Mouse (Mus musculus) MEL (cell line): ENCODE data around the gene G3bp2. TPM values are rescaled to one million over a fixed set of nuclear protein-coding genes. Genes with fewer than 3 reads are reported as not detected.

ENCODE experiments used
- DNase-seq: peaks from one replicate; pipeline ENCODE4 v3.0.0; 2011; ENCODE audit warnings: low read depth, low spot score
- H3K27ac ChIP-seq: 2 replicates; pipeline ENCODE4 v1.5.1; 2012; ENCODE audit warnings: low read depth, mild to moderate bottlenecking, control low read depth, low read length, moderate library complexity; ENCODE audit not compliant: control insufficient read depth
- H3K27me3 ChIP-seq, 2 experiments: fragments of 150-350 bp in 1 of 2; sonication (generic) in 1 of 2; 2 replicates each; pipeline ENCODE4 v1.6.1; 2012; ENCODE audit warnings: low read length in 2 of 2, mild to moderate bottlenecking in 2 of 2, improper control_type of control experiment in 1 of 2, moderate library complexity in 1 of 2; ENCODE audit not compliant: insufficient read depth in 2 of 2, control insufficient read depth in 1 of 2
- H3K36me3 ChIP-seq, 2 experiments: 2 replicates each; pipeline ENCODE4 v1.6.1; 2012 to 2014; ENCODE audit warnings: low read length in 2 of 2, improper control_type of control experiment in 1 of 2, inconsistent platforms in 1 of 2, mild to moderate bottlenecking in 1 of 2; ENCODE audit not compliant: insufficient read depth in 2 of 2, control insufficient read depth in 1 of 2
- H3K4me1 ChIP-seq, 2 experiments: fragments of 150-350 bp in 1 of 2; sonication (generic) in 1 of 2; 2 replicates each; pipeline ENCODE4 v1.6.1; 2012; ENCODE audit warnings: low read length in 2 of 2, improper control_type of control experiment in 1 of 2, mild to moderate bottlenecking in 1 of 2; ENCODE audit not compliant: insufficient read depth in 2 of 2, control insufficient read depth in 1 of 2
- H3K4me3 ChIP-seq, 2 experiments: fragments of 150-350 bp in 1 of 2; sonication (generic) in 1 of 2; 2 replicates each; pipeline ENCODE4 v1.5.1; 2012; ENCODE audit warnings: low read depth in 2 of 2, low read length in 2 of 2, mild to moderate bottlenecking in 2 of 2, moderate library complexity in 2 of 2, control low read depth in 1 of 2, improper control_type of control experiment in 1 of 2; ENCODE audit not compliant: control insufficient read depth in 1 of 2, insufficient read depth in 1 of 2
- H3K79me2 ChIP-seq: 2 replicates; pipeline ENCODE4 v1.6.1; 2012; ENCODE audit warnings: mild to moderate bottlenecking, low read length, moderate library complexity; ENCODE audit not compliant: control insufficient read depth, poor library complexity, insufficient read depth
- H3K9ac ChIP-seq: 2 replicates; pipeline ENCODE4 v1.6.1; 2012; ENCODE audit warnings: low read depth, mild to moderate bottlenecking, control low read depth, low read length, moderate library complexity; ENCODE audit not compliant: control insufficient read depth, poor library complexity, severe bottlenecking
- H3K9me3 ChIP-seq: fragments of 150-350 bp; sonication (generic); replicated peaks from 2 replicates; pipeline ENCODE4 v1.6.1; 2012; ENCODE audit warnings: mild to moderate bottlenecking, low read length, improper control_type of control experiment, moderate library complexity; ENCODE audit not compliant: insufficient read depth
- CHD1 ChIP-seq: IDR thresholded peaks from 2 replicates; pipeline ENCODE4 v1.6.1; 2012; ENCODE audit warnings: low read depth, mild to moderate bottlenecking, inconsistent platforms, low read length, improper control_type of control experiment
- CHD2 ChIP-seq: IDR thresholded peaks from 2 replicates; pipeline ENCODE4 v1.6.1; 2011; ENCODE audit warnings: low read length, improper control_type of control experiment
- CTCF ChIP-seq, 3 experiments: IDR thresholded peaks in 2 of 3; conservative IDR thresholded peaks in 1 of 3; 2 replicates each; pipeline ENCODE4 v1.5.1; 2011 to 2012; ENCODE audit warnings: low read length in 3 of 3, low read depth in 2 of 3, mild to moderate bottlenecking in 2 of 3, improper control_type of control experiment in 1 of 3, inconsistent platforms in 1 of 3, mixed read lengths in 1 of 3, moderate library complexity in 1 of 3; ENCODE audit not compliant: control insufficient read depth in 1 of 3, insufficient read depth in 1 of 3, poor library complexity in 1 of 3, severe bottlenecking in 1 of 3
- ELF1 ChIP-seq: IDR thresholded peaks from 2 replicates; pipeline ENCODE4 v1.6.1; 2014; ENCODE audit warnings: low read depth, mild to moderate bottlenecking, inconsistent platforms, low read length, improper control_type of control experiment, moderate library complexity
- EP300 ChIP-seq, 2 experiments: IDR thresholded peaks; 2 replicates each; pipeline ENCODE4 v1.6.1; 2011; ENCODE audit warnings: improper control_type of control experiment in 2 of 2, low read length in 2 of 2, low read depth in 1 of 2, mild to moderate bottlenecking in 1 of 2
- ETS1 ChIP-seq: IDR thresholded peaks from 2 replicates; pipeline ENCODE4 v1.6.1; 2012; ENCODE audit warnings: low read depth, mild to moderate bottlenecking, inconsistent platforms, low read length, improper control_type of control experiment, moderate library complexity
- GABPA ChIP-seq: IDR thresholded peaks from 2 replicates; pipeline ENCODE4 v1.6.1; 2012; ENCODE audit warnings: low read depth, mild to moderate bottlenecking, inconsistent platforms, low read length, improper control_type of control experiment, moderate library complexity
- GATA1 ChIP-seq: IDR thresholded peaks from 2 replicates; pipeline ENCODE4 v1.6.1; 2011; ENCODE audit warnings: low read depth, low read length, improper control_type of control experiment
- HCFC1 ChIP-seq: IDR thresholded peaks from 2 replicates; pipeline ENCODE4 v1.6.1; 2012; ENCODE audit warnings: low read depth, mild to moderate bottlenecking, inconsistent platforms, low read length, improper control_type of control experiment, moderate library complexity
- JUND ChIP-seq: IDR thresholded peaks from 2 replicates; pipeline ENCODE4 v1.6.1; 2011; ENCODE audit warnings: low read depth, mild to moderate bottlenecking, improper control_type of control experiment, low read length
- KAT2A ChIP-seq: conservative IDR thresholded peaks from 2 replicates; pipeline ENCODE4 v1.6.1; 2012; ENCODE audit warnings: low read depth, low read length, improper control_type of control experiment, inconsistent platforms
- MAFK ChIP-seq: IDR thresholded peaks from 2 replicates; pipeline ENCODE4 v1.6.1; 2011; ENCODE audit warnings: low read depth, mild to moderate bottlenecking, low read length, improper control_type of control experiment, borderline replicate concordance
- MAX ChIP-seq: IDR thresholded peaks from 2 replicates; pipeline ENCODE4 v1.6.1; 2011; ENCODE audit warnings: low read length, improper control_type of control experiment
- MAZ ChIP-seq: IDR thresholded peaks from 2 replicates; pipeline ENCODE4 v1.6.1; 2012; ENCODE audit warnings: low read depth, mild to moderate bottlenecking, inconsistent platforms, low read length, improper control_type of control experiment
- MXI1 ChIP-seq: IDR thresholded peaks from 2 replicates; pipeline ENCODE4 v1.6.1; 2011; ENCODE audit warnings: mild to moderate bottlenecking, low read depth, low read length, improper control_type of control experiment
- NRF1 ChIP-seq: IDR thresholded peaks from 2 replicates; pipeline ENCODE4 v1.6.1; 2014; ENCODE audit warnings: low read depth, mild to moderate bottlenecking, inconsistent platforms, low read length, improper control_type of control experiment, moderate library complexity; ENCODE audit not compliant: poor library complexity, insufficient read depth, severe bottlenecking
- POLR2AphosphoS2 ChIP-seq: IDR thresholded peaks from 2 replicates; pipeline ENCODE4 v1.6.1; 2011; ENCODE audit warnings: low read length, improper control_type of control experiment
- POLR2AphosphoS5 ChIP-seq: IDR thresholded peaks from 2 replicates; pipeline ENCODE4 v1.6.1; 2012; ENCODE audit warnings: low read depth, borderline replicate concordance, mild to moderate bottlenecking, inconsistent platforms, low read length, moderate library complexity, mixed read lengths
- RCOR1 ChIP-seq: IDR thresholded peaks from 2 replicates; pipeline ENCODE4 v1.6.1; 2012; ENCODE audit warnings: low read depth, mild to moderate bottlenecking, inconsistent platforms, low read length, improper control_type of control experiment
- SIN3A ChIP-seq: IDR thresholded peaks from 2 replicates; pipeline ENCODE4 v1.6.1; 2012; ENCODE audit warnings: low read length, improper control_type of control experiment, inconsistent platforms
- SMC3 ChIP-seq: IDR thresholded peaks from 2 replicates; pipeline ENCODE4 v1.6.1; 2011; ENCODE audit warnings: low read depth, low read length, improper control_type of control experiment
- TAL1 ChIP-seq: IDR thresholded peaks from 2 replicates; pipeline ENCODE4 v1.6.1; 2012; ENCODE audit warnings: mild to moderate bottlenecking, inconsistent platforms, low read length, moderate library complexity, mixed read lengths
- TCF12 ChIP-seq: IDR thresholded peaks from 2 replicates; pipeline ENCODE4 v1.6.1; 2014; ENCODE audit warnings: low read depth, mild to moderate bottlenecking, inconsistent platforms, low read length, improper control_type of control experiment, moderate library complexity
- UBTF ChIP-seq: IDR thresholded peaks from 2 replicates; pipeline ENCODE4 v1.6.1; 2012; ENCODE audit warnings: low read depth, mild to moderate bottlenecking, inconsistent platforms, low read length, improper control_type of control experiment, moderate library complexity, borderline replicate concordance; ENCODE audit not compliant: insufficient read depth
- USF2 ChIP-seq, 2 experiments: IDR thresholded peaks; 2 replicates each; pipeline ENCODE4 v1.6.1; 2011 to 2012; ENCODE audit warnings: improper control_type of control experiment in 2 of 2, low read length in 2 of 2, borderline replicate concordance in 1 of 2, inconsistent platforms in 1 of 2, low read depth in 1 of 2, mild to moderate bottlenecking in 1 of 2; ENCODE audit not compliant: insufficient read depth in 1 of 2
- ZC3H11A ChIP-seq: IDR thresholded peaks from 2 replicates; pipeline ENCODE4 v1.6.1; 2012; ENCODE audit warnings: low read depth, mild to moderate bottlenecking, inconsistent platforms, low read length, improper control_type of control experiment
- ZKSCAN1 ChIP-seq: IDR thresholded peaks from 2 replicates; pipeline ENCODE4 v1.6.1; 2012; ENCODE audit warnings: low read depth, mild to moderate bottlenecking, inconsistent platforms, low read length, improper control_type of control experiment, moderate library complexity
- ZNF384 ChIP-seq: IDR thresholded peaks from 2 replicates; pipeline ENCODE4 v1.6.1; 2012; ENCODE audit warnings: low read depth, mild to moderate bottlenecking, inconsistent platforms, low read length, improper control_type of control experiment
- polyA plus RNA-seq, 2 experiments: library from polyadenylated mRNA; stranded (reverse) in 1 of 2; unstranded in 1 of 2; fragments of >175 nt in 1 of 2; fragments of >200 nt in 1 of 2; gene quantifications; 2 replicates each; pipeline versions ENCODE4 v1.2.1 to v1.2.4; 2012; ENCODE audit warnings: low replicate concordance in 2 of 2, low read depth in 1 of 2; ENCODE audit not compliant: insufficient read length in 2 of 2, insufficient read depth in 1 of 2, missing spikeins in 1 of 2
- total RNA-seq: library from RNA; depleted of rRNA; stranded (reverse); fragments of 300-350 nt; gene quantifications from 2 replicates; pipeline ENCODE4 v1.2.3, GENCODE M21; 2012

The G3bp2 gene
- total and polyA plus RNA-seq, 3 experiments: 42.8 to 177 (median 65.5) TPM

DNA sequence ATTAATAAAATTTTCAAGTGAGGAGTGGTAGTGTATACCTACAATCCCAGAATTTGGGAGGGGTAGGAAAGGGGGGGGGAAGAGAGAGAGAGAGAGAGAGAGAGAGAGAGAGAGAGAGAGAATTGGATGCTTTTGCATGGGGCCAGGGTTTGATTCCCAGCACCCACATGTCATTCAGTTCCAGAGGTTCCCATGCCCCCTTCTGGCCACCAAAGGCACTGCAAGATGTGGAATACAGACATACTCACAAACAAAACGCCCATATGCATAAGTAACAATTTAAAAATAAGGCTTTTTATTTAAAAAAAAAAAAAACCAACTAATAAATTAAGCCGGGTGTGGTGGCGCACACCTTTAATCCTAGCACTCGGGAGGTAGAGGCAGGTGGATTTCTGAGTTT, 48.6 kb upstream of the G3bp2 start:
- H3K9me3 ChIP-seq: no peaks in the 10 kb centered on the region
- H3K27me3 ChIP-seq: no peaks in the 10 kb centered on the region
- no peak overlapping the region for H3K27ac ChIP-seq
- H3K79me2 ChIP-seq: peaks cover 10% of the 10 kb centered on the region
- no peak overlapping the region for H3K9ac ChIP-seq
- peaks cover 0 to 15% of the 10 kb centered on the region in 2 experiments; a peak in 2 of 4 replicates for H3K36me3 ChIP-seq
- H3K4me1 ChIP-seq: peaks cover 14 to 30% of the 10 kb centered on the region in 2 experiments
- DNase-seq: peak; percentile 47
- H3K4me3 ChIP-seq: no peak overlapping the region
- TF ChIP-seq CTCF (IDR thresholded peaks at IDR 0.05 in 2 of 3, conservative IDR thresholded peaks at IDR 0.05 in 1 of 3; ENCODE audit: control insufficient read depth in 1 of 3, insufficient read depth in 1 of 3, low read depth in 2 of 3, low read length in 3 of 3, poor library complexity in 1 of 3, severe bottlenecking in 1 of 3): peak; percentile 23 to 43 (median 38); a peak in 5 of 6 replicates
- no peak for TF ChIP-seq ZKSCAN1
- TF ChIP-seq ELF1: no peak
- no peak for TF ChIP-seq USF2 (IDR thresholded peaks at IDR 0.05; ENCODE audit: borderline replicate concordance in 1 of 2, insufficient read depth in 1 of 2, low read depth in 1 of 2, low read length in 2 of 2)

DNA sequence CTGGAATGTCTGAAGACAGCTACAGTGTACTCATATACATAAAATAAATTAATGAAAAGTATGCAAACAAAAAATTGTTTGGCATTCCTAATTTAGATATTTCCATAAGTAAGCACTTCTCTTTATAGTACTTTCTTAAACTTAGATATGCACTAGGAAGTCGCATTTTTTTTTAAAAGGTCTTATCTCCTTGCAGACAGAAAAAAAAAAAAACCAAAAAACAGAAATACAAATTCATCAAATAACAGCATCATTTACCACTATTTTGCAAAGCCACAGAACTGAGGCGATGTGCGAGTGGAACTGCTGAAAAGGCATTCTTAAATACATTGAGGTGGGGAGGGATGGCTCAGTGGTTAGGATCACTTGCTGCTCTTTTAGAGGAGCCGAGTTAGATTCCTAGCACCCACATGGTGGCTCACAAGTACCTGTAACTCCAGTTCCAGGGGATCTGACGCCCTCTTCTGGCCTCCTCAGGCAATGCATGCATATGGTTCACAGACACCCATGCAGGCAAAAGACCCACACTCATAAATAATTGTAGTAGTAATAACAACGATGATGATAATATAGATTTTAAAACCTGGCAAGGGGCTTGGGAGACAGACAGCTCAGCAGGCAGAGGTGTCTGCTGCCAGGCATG, 46.6 kb upstream of the G3bp2 start:
- DNase-seq: peak; percentile 74
- peaks cover 14 to 30% of the 10 kb centered on the region in 2 experiments for H3K4me1 ChIP-seq
- peaks cover 0 to 22% of the 10 kb centered on the region in 2 experiments; a peak in 2 of 4 replicates for H3K36me3 ChIP-seq
- no peaks in the 10 kb centered on the region for H3K9me3 ChIP-seq
- peaks cover 11% of the 10 kb centered on the region for H3K79me2 ChIP-seq
- no peak overlapping the region for H3K9ac ChIP-seq
- H3K4me3 ChIP-seq: no peak overlapping the region
- H3K27ac ChIP-seq: peak overlapping the region; percentile 94; the same call in 1 of the 2 replicates
- no peaks in the 10 kb centered on the region for H3K27me3 ChIP-seq
- TF ChIP-seq RCOR1 (peak; percentile 58; the same call in 1 of the 2 replicates), HCFC1 (peak; percentile 45; the same call in 1 of the 2 replicates), GABPA (no peak), MAZ (no peak), MAFK (peak; percentile 82), GATA1 (peak; percentile 93), CTCF (IDR thresholded peaks at IDR 0.05 in 2 of 3, conservative IDR thresholded peaks at IDR 0.05 in 1 of 3; ENCODE audit: control insufficient read depth in 1 of 3, insufficient read depth in 1 of 3, low read depth in 2 of 3, low read length in 3 of 3, poor library complexity in 1 of 3, severe bottlenecking in 1 of 3) (peak; percentile 43 to 54 (median 46)), TCF12 (peak; percentile 63), ZKSCAN1 (peak; percentile 88), MAX (no peak), NRF1 (no peak), TAL1 (no peak), POLR2AphosphoS2 (no peak), USF2 (IDR thresholded peaks at IDR 0.05; ENCODE audit: borderline replicate concordance in 1 of 2, insufficient read depth in 1 of 2, low read depth in 1 of 2, low read length in 2 of 2) (no peak), CHD1 (no peak), KAT2A (peak; percentile 15; the same call in 1 of the 2 replicates), ETS1 (peak; percentile 89), SIN3A (peak; percentile 89), CHD2 (no peak), POLR2AphosphoS5 (no peak), EP300 (IDR thresholded peaks at IDR 0.05; ENCODE audit: low read depth in 1 of 2, low read length in 2 of 2) (peak; percentile 75 to 91), UBTF (no peak), JUND (peak; percentile 58; the same call in 1 of the 2 replicates), MXI1 (no peak), ZNF384 (peak; percentile 99), ZC3H11A (no peak), SMC3 (peak; percentile 30; the same call in 1 of the 2 replicates)
